Mouse (Mus musculus) fat pad, adult 2 months (tissue): Measurements from ENCODE around the gene Myoz1.

ENCODE experiments used
- DNase-seq: peaks from one replicate; pipeline ENCODE4 v3.0.0-alpha.2; 2011; ENCODE audit warnings: low read depth, low spot score; ENCODE audit errors: extremely low read depth

Gene Myoz1

DNA sequence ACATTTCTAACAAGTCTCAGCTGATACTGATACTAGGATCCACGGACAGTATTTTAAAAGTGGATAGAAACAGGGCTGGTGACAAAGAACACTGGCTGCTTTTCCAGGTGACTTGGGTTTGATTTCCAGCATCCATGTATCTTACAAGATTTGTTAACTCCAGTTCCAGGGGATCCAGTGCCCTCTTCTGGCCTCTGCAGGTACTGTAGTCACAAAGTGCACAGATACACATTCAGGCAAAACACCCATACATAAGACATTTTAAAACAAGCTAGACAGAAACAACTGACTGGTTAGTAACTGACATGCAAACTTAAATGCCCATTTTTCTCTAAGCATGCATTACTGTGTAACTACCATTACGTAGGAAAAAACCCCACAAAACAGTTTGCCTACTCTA, 16.6 kb upstream of the Myoz1 start:
- no peak for DNase-seq

DNA sequence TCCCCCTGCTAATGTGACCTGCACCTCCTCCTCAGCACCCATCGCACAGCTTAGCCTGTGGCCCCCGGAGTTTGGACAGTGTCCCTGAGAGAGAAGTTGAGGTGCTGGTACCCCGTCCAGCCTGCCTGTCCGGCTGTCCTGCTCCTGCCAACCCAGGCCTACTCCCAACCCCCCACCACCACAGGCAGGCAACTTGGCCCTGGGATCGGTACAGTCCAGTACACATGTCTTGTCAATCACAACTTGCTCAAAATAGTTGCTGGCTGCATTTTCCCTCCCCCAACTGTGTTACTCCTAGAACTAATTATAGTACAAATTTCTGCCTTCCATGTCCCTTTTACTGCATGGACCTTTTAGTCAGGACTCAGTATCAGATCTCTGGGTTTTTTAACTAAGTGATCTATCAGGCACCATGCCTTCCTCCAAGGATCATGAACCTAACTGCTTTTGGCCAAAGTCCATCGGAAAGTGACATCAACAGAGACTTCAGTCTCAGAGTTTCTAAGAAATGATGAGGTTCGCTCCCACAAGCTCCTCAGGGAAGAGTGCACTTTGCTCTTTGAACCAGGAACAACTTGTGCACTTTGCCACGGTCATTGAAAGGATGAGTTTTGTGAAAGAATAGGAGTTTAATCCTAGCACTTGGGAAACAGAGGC, 11.9 kb upstream of the Myoz1 start, which contains the start of gene Synpo2l:
Gene Synpo2l (minus strand): TSS at position 201 of the 657 bp plus-strand sequence.
- DNase-seq: no peak

DNA sequence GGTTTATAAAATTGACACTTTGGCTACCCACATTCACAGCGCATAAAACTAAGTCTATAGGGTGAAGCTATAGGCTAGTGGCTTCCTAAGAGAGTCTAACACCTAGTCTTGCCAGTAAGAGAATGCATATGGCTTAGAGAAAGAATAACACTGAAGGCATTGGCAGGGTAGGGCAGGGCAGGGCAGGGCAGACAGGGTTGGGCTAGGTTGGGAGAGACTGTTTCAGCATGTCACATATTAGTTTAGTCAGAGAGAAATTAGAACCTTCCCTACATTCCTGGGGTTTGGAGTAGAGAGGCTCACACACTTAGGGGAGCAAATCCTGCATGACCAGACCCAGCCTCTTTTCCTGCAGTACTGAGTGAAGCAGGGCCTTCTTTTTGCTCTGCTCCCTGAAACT, 11.1 kb upstream of the Myoz1 start:
- no peak for DNase-seq

DNA sequence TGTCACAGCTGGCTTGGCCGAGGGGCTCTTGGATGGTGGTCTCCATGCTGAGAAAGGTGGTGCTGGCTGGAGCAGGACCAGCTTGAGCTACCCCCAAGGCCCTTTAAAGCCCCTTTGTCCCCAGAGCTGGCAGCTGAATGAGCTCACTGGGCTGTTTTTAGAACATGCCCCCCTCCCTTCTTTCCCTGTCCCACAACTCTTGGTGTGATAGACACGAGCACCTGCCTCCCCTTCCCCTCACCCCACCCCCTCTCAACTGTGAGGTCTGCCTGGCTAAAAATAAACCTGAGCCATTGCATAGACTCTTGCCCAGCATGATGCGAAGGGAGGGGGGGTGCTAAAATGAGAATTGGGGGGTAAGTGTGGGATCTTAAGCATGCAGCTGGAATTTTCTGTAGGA, 8.1 kb upstream of the Myoz1 start:
- DNase-seq: no peak

DNA sequence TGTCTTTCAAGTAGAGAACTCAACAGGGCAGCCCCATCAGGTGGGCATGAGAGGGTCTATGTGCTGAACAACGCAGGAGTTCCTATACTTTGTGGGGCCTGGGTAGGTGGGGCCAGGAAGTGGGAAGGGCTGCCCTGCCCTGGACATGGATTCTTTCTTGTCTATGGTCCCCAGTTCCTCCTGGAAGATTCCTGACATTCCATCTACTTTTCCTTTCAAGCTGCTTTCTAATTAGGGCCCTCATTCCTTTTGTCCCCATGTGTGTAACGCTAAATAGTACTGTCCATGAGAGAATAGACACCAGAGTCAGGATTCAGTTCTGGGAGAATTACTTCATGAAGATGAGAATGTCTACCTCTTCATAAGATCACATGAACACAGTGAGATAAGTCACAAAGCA, 7.3 kb upstream of the Myoz1 start:
- no peak for DNase-seq

DNA sequence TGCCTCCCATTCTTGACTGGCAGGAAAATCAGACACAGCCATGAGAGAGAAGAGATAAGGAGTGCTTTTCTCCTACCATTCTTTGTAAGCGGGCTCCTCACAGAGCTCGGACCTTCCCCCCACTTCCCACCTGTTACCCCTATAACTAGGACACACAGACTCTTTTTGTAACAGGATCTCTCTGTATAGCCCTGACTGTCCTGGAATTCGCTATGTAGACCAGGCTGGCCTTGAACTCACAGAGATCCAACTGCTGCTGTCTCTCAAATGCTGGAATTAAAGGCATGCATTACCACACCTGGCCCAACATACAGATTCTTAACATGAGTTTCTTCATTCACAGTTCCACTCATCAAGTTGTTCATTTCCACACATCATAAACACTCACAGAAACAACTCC, 6.4 kb upstream of the Myoz1 start:
- no peak for DNase-seq

DNA sequence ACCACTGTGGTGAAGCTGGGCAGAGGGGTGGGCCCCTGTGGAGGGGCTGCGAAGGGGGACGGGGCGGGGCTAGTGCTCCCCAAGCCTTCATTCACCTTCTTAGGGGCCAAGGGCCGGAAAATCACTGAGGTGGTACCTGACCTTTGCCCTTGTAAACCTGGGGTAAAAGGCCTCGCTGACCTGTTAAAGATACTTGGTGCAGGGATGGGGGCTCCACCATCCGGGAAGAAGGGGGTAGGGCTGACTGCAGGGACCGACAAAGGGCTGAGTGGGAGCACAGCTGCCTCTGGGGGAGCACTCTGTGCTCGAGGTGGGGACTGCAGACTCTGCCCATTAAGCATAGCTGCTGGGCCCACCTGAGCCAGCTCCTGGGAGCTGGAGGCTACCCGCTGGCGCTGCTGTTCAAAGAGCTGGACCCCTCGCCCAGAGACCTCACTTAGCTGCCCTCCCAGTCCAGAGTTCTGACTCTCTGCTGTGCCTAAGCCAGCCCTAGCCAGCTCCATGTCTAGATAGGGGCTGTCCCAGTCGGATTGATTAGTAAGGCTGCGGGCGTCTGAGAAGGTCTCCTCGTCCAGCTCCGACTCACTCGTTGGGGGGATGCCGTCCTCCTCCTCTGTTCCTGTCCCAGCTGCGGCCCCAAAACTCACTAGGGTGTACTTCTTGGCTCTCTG, 5.5 kb upstream of the Myoz1 start:
- no peak for DNase-seq

DNA sequence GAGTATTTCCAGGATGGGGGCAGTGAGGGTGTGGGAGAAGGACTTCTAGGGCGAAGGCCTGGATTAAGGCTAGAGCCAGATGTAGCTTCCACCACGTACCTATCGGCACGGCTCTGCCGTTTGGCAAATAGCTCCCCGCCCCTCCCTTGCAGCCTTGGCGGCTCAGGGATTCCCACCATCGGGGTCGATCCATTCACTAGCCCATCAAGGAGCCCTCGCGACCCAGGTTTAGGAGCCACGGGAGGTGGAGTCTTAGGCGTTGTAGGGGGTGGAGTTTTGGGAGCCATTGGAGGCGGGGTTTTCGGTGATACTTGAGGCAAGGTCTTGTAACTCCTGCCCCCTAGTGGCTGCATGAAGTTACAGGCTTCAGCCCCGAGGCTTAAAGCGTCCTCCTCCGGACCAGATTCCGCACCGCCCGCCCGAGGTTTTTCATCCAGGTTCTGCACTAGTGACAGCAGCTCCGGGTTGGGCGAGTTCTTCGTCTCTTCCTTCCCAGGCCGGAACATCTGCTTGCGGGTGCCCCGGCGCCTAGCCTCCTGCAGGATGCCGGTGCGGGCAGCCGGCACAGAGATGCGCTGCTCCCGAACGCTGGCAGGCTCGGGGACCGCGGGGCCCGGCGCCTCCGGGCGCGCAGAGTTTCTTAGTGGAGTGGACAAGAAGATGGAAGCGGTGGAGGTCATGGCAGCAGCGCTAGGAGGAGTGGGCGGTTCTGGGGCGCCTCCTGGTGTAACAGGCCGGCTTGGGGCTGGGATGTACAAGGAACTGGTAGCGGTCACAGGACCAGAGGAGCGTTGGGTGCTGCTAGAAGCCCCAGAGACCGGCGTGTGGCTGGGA, 4.7 kb upstream of the Myoz1 start:
- DNase-seq: peak; percentile 49

DNA sequence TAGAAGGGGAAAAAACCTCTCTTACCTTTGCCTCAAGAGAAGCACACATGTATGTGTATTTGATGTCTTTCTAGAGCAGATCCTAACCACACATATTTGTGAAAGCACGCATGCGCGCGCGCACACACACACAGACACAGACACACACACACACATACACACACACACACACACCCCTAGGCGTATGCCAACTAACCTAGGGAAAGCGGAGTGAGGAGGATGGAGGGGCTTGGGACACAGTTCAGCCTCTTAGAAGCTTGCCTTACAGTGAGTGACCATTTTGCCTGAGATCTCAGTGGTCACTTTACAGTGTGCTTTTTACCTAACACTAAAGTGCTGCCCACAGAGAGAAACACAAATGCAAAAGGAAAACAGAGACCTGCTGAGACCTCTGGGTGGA, 3.3 kb upstream of the Myoz1 start:
- no peak for DNase-seq

DNA sequence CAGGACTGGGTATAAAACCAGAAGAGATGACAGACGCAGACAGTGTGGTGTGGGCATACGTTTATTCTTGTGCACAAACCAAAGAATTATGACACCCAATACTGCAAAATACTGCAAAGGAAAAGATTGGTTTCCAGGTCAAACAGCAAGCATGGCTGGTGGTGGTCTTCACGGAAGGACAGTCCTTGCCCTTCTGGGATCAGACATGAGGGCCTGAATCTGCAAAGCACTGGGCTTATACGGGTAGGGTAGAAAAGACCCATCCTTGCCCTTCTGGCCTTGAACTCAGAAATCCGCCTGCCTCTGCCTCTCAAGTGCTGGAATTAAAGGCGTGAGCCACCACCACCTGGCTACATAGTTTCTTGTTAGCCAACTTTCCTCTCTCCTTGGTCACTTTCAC, 2.6 kb upstream of the Myoz1 start:
- no peak for DNase-seq

DNA sequence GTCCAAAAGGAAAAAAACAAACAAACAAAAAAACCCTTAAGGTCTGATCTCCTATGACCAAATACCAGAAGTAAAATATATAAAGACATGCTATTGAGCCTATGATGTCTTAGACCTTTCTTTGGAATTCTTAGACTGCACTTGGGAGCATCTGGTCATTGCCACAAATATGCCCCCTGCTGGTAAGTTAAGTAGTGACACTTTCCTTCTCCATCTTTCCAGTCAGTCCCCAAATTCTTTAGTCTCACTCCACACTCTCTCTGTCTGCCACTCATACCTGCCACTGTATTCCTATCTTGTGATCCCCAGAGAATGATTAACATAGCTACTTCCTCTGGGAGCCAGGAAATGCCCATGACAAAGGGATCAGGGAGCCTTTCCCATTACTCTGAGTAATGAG, 2.0 kb upstream of the Myoz1 start:
- DNase-seq: no peak

DNA sequence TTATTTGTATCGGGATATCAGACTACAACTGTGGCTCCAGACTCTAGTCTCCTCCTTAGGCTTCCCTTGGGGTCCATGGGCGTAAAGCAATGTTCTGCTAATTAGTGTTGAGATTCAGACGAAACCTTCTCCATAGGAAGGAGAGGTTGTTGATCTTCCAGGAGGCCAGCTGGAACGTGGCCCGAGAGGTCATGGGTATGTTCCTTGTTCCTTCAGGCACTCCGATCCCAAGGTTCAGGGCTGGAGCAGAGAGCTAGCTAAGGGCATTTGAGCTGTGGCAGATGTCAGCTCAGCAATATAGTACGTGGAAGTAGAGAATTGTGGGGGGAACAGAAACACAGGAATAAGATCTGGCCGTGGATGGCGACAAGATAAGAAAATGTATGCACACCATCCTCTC, 609 bp downstream of the Myoz1 start:
- DNase-seq: no peak

DNA sequence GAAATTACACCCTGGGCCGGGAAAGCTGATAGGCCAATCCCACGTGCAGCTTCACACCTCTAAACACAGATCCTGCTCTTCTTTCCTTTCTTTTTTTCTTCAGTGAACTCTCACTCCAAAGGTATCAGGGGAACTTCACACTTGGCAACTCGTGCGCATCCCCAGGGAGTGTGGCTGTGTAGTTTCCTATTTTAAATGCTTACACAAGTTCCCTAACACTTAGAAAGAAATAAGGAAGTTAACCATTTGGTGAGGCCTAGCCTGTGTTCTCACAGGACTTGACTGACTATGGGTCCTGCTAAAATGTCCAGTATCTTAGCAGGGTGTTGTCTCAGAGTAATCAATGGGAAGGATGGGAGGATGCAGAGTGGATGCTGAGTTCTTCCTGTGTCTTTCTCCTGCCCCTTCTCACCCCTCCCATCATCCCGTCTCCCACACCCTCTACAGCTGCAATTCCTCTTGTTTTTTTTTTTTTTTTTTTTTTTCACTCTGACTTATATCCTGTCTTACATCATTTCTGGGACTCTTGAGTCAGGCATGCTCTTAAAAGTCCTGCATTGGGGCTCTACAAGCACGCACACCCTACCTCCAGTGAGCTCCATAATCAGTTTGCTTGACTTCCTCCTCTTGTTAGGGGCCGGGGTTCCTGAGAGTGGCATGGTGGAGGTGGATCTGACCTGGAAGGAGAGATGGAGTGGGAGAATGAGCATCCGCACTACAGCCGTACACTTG, 1.5 kb downstream of the Myoz1 start:
- DNase-seq: no peak

DNA sequence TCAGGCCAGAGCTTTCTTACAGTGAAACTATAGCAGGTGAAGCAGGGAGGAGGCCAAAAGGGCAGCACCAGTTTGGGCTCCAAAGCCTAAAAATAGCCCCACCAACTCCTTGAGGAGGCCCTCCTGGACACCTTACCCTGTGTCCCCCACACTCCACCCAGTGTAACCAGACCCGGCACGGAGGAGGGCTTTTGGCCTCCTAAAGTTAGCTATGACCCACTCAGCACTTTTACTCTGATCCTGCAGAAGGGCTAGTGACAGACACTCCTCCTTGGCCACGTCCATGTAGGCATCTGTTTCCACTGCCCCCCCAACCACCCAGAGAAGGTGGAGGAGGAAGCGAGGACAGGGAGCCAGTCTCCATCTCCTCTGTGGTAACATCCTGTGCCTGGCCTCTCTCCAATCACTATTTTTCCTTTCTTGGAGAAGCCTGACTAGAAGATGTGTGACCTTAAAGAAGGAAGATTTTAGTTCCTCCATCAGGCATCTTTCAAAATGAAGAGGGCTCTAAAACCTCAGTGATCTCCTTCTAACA, 4.6 kb downstream of the Myoz1 start:
- DNase-seq: no peak

DNA sequence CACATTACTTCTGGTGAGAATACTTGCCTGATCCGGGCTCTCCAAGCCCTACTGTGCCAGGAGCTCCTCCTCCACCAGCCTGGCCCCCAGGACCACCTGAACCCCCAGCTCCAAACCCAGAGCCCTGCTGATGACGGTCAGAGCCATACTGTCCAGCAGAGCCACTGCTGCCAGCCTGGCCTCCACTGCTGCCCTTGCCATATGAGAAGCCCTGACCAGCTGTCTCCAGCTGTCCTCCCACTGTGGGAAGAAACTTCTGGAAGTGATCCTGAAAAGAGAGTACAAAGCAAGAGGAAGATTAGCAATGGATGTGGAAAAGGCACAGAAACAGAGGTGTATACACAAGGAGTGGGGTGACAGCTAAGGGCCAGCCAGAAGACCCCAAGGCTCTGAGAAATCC, 5.3 kb downstream of the Myoz1 start:
- no peak for DNase-seq

DNA sequence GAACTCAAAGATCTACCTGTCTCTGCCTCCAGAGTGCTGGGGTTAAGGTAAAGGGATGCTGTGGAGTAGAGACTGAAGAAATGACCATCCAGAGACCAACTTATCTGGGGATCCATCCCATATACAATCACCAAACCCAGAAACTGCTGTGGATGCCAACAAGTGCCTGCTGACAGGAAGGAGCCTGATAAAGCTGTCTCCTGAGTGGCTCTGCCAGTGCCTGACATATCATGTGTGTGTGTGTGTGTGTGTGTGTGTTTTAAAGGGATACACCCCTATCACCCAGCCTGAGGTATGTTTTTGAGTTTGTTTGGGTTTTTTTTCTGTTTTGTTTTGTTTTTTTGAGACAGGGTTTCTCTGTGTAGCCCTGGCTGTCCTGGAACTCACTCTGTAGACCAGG, 10.0 kb downstream of the Myoz1 start:
- no peak for DNase-seq

DNA sequence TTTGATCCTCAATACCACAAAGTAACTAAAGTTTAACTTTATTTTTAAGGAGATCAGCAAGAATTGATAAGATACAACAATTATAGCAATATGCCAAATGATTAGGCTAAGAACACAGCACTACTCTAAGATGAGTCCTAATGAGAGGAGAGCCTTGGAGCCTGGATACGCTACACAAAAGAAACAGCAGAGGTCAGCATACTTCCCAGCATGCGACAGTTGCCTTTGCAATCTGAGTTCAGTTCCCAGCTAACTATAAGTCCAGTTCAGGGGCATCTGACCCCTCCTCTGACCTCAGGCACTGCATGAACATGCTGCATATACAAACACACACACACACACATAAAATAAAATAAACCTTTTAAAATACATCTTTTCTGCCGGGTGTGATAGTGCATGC, 10.8 kb downstream of the Myoz1 start:
- no peak for DNase-seq

DNA sequence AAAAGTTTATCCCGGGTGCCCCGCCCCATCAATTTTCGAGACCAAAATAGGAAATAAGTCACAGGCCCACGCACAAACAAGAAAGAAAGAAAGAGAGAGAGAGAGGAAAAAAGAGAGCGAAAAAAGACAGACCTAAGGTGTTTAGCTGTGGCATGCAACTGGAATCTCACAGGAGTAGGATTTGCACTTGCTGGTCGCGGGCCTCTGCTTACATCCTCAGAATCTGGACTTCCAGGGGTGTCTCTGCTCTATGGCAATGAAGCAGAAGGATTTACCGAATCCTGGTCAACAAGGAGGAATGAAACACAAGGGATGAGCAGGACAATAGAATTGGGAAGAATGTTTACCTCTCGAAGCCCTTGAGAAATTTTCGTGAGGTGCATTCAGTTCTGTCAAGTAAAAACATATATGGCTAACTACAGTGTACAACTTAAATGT, 14.9 kb downstream of the Myoz1 start:
- no peak for DNase-seq

DNA sequence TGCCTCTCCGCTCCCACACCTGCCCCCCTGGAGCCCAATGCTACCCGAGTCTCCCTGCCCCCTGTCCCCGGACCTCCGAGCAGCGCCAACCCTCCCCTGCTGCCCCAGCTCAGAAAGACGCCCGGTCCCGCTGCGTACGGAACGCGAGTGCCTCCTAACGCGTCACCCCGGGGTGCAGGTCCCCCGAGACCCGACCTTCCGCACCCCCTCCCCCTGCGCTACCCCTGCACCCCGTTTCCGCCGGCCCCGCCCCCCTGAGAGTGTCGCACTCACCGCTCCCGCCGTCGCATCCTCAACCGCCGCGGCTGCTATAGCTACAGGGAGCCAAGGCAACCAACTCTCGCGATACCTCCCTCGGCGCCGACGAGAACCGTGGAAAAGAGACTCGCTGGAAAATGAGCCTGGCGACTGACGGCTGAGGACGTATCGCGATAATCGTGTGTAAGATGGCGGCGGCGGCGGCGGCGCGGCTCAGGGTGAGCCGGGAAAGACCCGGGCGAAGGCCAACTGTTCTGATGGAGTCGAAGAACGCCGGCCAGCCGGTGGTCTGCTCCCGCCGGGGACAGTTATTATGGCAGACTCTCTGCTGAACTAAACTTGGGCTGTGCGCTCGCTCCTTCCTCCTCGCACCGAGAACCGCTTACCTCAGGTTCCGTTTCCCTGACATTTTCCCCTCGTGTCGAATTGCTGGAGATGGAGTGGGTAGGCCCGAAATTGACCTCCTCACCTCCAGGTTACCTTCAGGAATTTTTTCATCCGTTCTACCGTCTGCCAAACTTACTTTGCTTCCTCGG, 15.5 kb downstream of the Myoz1 start, which contains the start of gene Usp54:
Gene Usp54 (minus strand): TSS at position 420 of the 794 bp plus-strand sequence.
- DNase-seq: no peak

DNA sequence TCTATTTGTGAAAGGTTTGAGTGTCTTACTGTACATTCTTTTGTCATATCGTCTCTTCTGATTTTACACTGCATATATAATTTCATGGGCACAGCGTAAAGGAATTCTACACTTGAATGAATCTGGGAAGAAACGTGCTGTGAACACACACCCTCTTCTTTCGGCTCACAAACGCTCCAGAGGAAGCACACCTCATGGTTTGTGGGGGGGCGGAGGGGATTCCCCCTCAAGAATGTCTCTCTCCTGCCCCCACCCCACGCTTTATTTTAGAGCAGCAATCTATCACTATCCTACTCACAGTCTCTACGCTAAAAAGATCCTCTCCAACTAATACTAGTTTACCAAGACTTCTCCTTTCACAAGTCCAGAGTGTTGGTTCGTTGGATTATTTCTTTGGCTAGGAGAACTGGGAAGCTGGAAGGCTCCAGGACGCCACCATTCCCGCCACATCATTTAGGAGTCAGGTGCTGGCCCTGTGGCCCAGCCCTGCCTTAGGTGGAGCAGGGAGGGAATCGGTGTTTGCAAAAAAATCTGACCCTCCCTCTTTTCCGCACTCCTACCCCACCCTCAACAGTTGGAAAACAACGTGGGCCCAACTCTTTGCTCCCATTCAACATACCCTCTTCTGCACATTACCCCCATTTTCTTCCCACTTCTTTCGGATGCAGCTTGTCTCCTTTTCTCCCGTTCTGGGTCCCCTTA, 16.3 kb downstream of the Myoz1 start:
- no peak for DNase-seq
